Mouse (Mus musculus) 3T3-L1 (cell line): ENCODE data around the gene Gm8871.
"Not testable (repeated sequence)": the region's sequence is repeated elsewhere in the genome, so short reads cannot be mapped to it uniquely, and the experiment has no call there.

Experiments used
- DNase-seq: peaks from one replicate; pipeline ENCODE4 v3.0.0-alpha.2; 2015; ENCODE audit warnings: low read depth, low spot score

Gene Gm8871

GRCm38 (mm10) chr5:10947505-10947904, at the start of gene Gm8871, which contains the start of gene Gm8857:
TSS of gene Gm8871 (plus strand) at chr5:10947805.
TSS of gene Gm8857 (plus strand) at chr5:10947807.
- not testable (repeated sequence) for DNase-seq

GRCm38 (mm10) chr5:10953512-10953911, 5.9 kb downstream of the Gm8871 start:
- not testable (repeated sequence) for DNase-seq

GRCm38 (mm10) chr5:10958057-10958456, 10.5 kb downstream of the Gm8871 start:
- DNase-seq, result not testable (repeated sequence)
